Mouse (Mus musculus): Measurements from ENCODE around the gene Card10. TPM values are rescaled to one million over a fixed set of nuclear protein-coding genes. Genes with fewer than 3 reads are reported as not detected.

Card10 gene
- polyA plus RNA-seq, 1 experiment from 2014 or later: 1.5 TPM

GRCm38 (mm10) chr15:78806614-78807013, 3.8 kb upstream of the Card10 start:
- Histone ChIP-seq H3K27ac (ENCODE audit: low read depth) (no peak overlapping the region), H3K4me1 (ENCODE audit: insufficient read depth) (peaks cover 23% of the 10 kb centered on the region), H3K36me3 (replicated peaks; ENCODE audit: insufficient read depth, low read length) (no peaks in the 10 kb centered on the region), H3K4me3 (ENCODE audit: low read depth, low read length) (no peak overlapping the region), H3K9me3 (ENCODE audit: low read length) (no peaks in the 10 kb centered on the region), H3K4me2 (ENCODE audit: low read depth, low read length) (no peak overlapping the region), H3K27me3 (ENCODE audit: insufficient read depth, low read length) (peaks cover 21% of the 10 kb centered on the region; the same call in 1 of the 2 replicates), H3K9ac (replicated peaks) (no peak overlapping the region)
- ATAC-seq: no peak
- no peak for TF ChIP-seq EP300 (IDR thresholded peaks at IDR 0.05; ENCODE audit: low read depth)
- TF ChIP-seq CTCF (IDR thresholded peaks at IDR 0.05; ENCODE audit: low read depth): no peak
- WGBS (ENCODE audit: insufficient replicate concordance): 44% methylated on average over 2 of the region's 2 CpGs
- no peak for DNase-seq

GRCm38 (mm10) chr15:78805351-78805750, 2.5 kb upstream of the Card10 start:
- TF ChIP-seq CTCF (IDR thresholded peaks at IDR 0.05; ENCODE audit: low read depth) (no peak), EP300 (IDR thresholded peaks at IDR 0.05; ENCODE audit: low read depth) (no peak)
- 66% methylated on average over 2 of the region's 2 CpGs for WGBS (ENCODE audit: insufficient replicate concordance)
- Histone ChIP-seq H3K27ac (ENCODE audit: low read depth) (no peak overlapping the region), H3K27me3 (ENCODE audit: insufficient read depth, low read length) (peaks cover 24% of the 10 kb centered on the region; the same call in 1 of the 2 replicates), H3K4me1 (ENCODE audit: insufficient read depth) (peaks cover 23% of the 10 kb centered on the region), H3K36me3 (replicated peaks; ENCODE audit: insufficient read depth, low read length) (no peaks in the 10 kb centered on the region), H3K9ac (replicated peaks) (no peak overlapping the region), H3K4me3 (ENCODE audit: low read depth, low read length) (no peak overlapping the region), H3K4me2 (ENCODE audit: low read depth, low read length) (no peak overlapping the region), H3K9me3 (ENCODE audit: low read length) (no peaks in the 10 kb centered on the region)
- no peak for ATAC-seq
- DNase-seq: no peak

GRCm38 (mm10) chr15:78804326-78804725, 1.5 kb upstream of the Card10 start:
- Histone ChIP-seq H3K9ac (replicated peaks) (no peak overlapping the region), H3K4me2 (ENCODE audit: low read depth, low read length) (peak overlapping the region; percentile 90; the same call in 1 of the 2 replicates), H3K27ac (ENCODE audit: low read depth) (peak overlapping the region; percentile 85), H3K9me3 (ENCODE audit: low read length) (no peaks in the 10 kb centered on the region), H3K27me3 (ENCODE audit: insufficient read depth, low read length) (peaks cover 24% of the 10 kb centered on the region; the same call in 1 of the 2 replicates), H3K4me3 (ENCODE audit: low read depth, low read length) (peak overlapping the region; percentile 66), H3K36me3 (replicated peaks; ENCODE audit: insufficient read depth, low read length) (no peaks in the 10 kb centered on the region), H3K4me1 (ENCODE audit: insufficient read depth) (peaks cover 18% of the 10 kb centered on the region)
- ATAC-seq (no peak), DNase-seq (no peak)
- TF ChIP-seq EP300 (IDR thresholded peaks at IDR 0.05; ENCODE audit: low read depth) (no peak), CTCF (IDR thresholded peaks at IDR 0.05; ENCODE audit: low read depth) (no peak)
- WGBS (ENCODE audit: insufficient replicate concordance): 18% methylated on average over 6 of the region's 6 CpGs

GRCm38 (mm10) chr15:78803499-78803900, 658 bp upstream of the Card10 start:
- no peaks in the 10 kb centered on the region for H3K9me3 ChIP-seq (ENCODE audit: low read length)
- no peak for TF ChIP-seq CTCF (IDR thresholded peaks at IDR 0.05; ENCODE audit: low read depth)
- no peak for TF ChIP-seq EP300 (IDR thresholded peaks at IDR 0.05; ENCODE audit: low read depth)
- 0 out of 2 replicates have a peak, but pooled peaks have one; percentile 2 for ATAC-seq
- H3K27ac ChIP-seq (ENCODE audit: low read depth): peak overlapping the region; percentile 85
- H3K27me3 ChIP-seq (ENCODE audit: insufficient read depth, low read length): peaks cover 24% of the 10 kb centered on the region; the same call in 1 of the 2 replicates
- H3K9ac ChIP-seq (replicated peaks): peak overlapping the region; percentile 69
- H3K36me3 ChIP-seq (replicated peaks; ENCODE audit: insufficient read depth, low read length): 0 out of 2 replicates have a peak, but pooled peaks cover under 1% of the 10 kb centered on the region
- 13% methylated on average over 8 of the region's 8 CpGs for WGBS (ENCODE audit: insufficient replicate concordance)
- peak overlapping the region; percentile 66 for H3K4me3 ChIP-seq (ENCODE audit: low read depth, low read length)
- H3K4me1 ChIP-seq (ENCODE audit: insufficient read depth): peaks cover 18% of the 10 kb centered on the region
- DNase-seq: no peak
- peak overlapping the region; percentile 90 for H3K4me2 ChIP-seq (ENCODE audit: low read depth, low read length)

- H3K4me2 ChIP-seq (ENCODE audit: low read depth, low read length): peak overlapping the region; percentile 90
- peaks cover 24% of the 10 kb centered on the region; the same call in 1 of the 2 replicates for H3K27me3 ChIP-seq (ENCODE audit: insufficient read depth, low read length)
- DNase-seq: no peak
- peaks cover 18% of the 10 kb centered on the region for H3K4me1 ChIP-seq (ENCODE audit: insufficient read depth)
- peaks cover 4% of the 10 kb centered on the region; the same call in 1 of the 2 replicates for H3K36me3 ChIP-seq (replicated peaks; ENCODE audit: insufficient read depth, low read length)
- H3K27ac ChIP-seq (ENCODE audit: low read depth): peak overlapping the region; percentile 85
- H3K9me3 ChIP-seq (ENCODE audit: low read length): no peaks in the 10 kb centered on the region
- peak; percentile 53 for ATAC-seq
- 9% methylated on average over 63 of the region's 67 CpGs for WGBS (ENCODE audit: insufficient replicate concordance)
- peak overlapping the region; percentile 69 for H3K9ac ChIP-seq (replicated peaks)
- peak overlapping the region; percentile 66 for H3K4me3 ChIP-seq (ENCODE audit: low read depth, low read length)
- TF ChIP-seq CTCF (IDR thresholded peaks at IDR 0.05; ENCODE audit: low read depth) (0 out of 2 replicates have a peak, but pooled peaks have one; percentile 17), EP300 (IDR thresholded peaks at IDR 0.05; ENCODE audit: low read depth) (no peak)
Measured at GRCm38 (mm10) chr15:78801971-78802741, 686 bp downstream of the Card10 start.

GRCm38 (mm10) chr15:78801571-78801970, 1.3 kb downstream of the Card10 start:
- peaks cover 18% of the 10 kb centered on the region for H3K4me1 ChIP-seq (ENCODE audit: insufficient read depth)
- TF ChIP-seq CTCF (IDR thresholded peaks at IDR 0.05; ENCODE audit: low read depth) (no peak), EP300 (IDR thresholded peaks at IDR 0.05; ENCODE audit: low read depth) (no peak)
- peaks cover 24% of the 10 kb centered on the region; the same call in 1 of the 2 replicates for H3K27me3 ChIP-seq (ENCODE audit: insufficient read depth, low read length)
- 73% methylated on average over 9 of the region's 9 CpGs for WGBS (ENCODE audit: insufficient replicate concordance)
- no peak overlapping the region for H3K27ac ChIP-seq (ENCODE audit: low read depth)
- H3K9me3 ChIP-seq (ENCODE audit: low read length): no peaks in the 10 kb centered on the region
- DNase-seq (no peak), ATAC-seq (peak; percentile 7; the same call in 1 of the 2 replicates)
- peak overlapping the region; percentile 66 for H3K4me3 ChIP-seq (ENCODE audit: low read depth, low read length)
- peak overlapping the region; percentile 90 for H3K4me2 ChIP-seq (ENCODE audit: low read depth, low read length)
- H3K36me3 ChIP-seq (replicated peaks; ENCODE audit: insufficient read depth, low read length): peaks cover 4% of the 10 kb centered on the region; the same call in 1 of the 2 replicates
- peak overlapping the region; percentile 69 for H3K9ac ChIP-seq (replicated peaks)
